Mouse (Mus musculus): ENCODE data around the gene H6pd. TPM values are rescaled to one million over a fixed set of nuclear protein-coding genes. Genes with fewer than 3 reads are reported as not detected.

The H6pd gene
- polyA plus RNA-seq, 1 experiment from 2014 or later, result 10.6 TPM

DNA sequence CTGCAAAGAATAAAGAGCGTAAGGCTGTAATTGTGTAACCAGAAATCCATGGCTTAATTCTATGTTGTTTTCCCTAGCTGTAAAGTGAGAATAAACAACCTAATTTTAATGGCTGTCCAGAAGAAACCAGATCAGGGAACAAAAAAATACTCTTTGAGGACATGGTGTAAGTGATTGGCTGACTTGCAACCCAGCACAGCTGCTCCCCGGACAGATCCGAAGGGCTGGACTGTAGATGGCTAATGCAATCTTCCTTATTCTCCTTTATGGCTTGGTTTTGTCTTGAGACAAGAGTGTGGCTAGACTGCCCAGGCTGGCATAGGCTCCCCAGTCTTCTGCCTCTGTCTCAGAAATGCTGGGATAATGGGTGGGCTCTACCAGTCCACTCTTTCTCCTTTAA lies 1.4 kb downstream of the H6pd start:
- Histone ChIP-seq H3K27me3 (replicated peaks) (no peaks in the 10 kb centered on the region), H3K9ac (peak overlapping the region; percentile 93; the same call in 1 of the 2 replicates), H3K4me3 (peak overlapping the region; percentile 76), H3K9me3 (0 out of 2 replicates have a peak, but pooled peaks cover 2% of the 10 kb centered on the region), H3K36me3 (peaks cover 8% of the 10 kb centered on the region; the same call in 1 of the 2 replicates), H3K4me1 (peaks cover 68% of the 10 kb centered on the region), H3K27ac (replicated peaks) (peak overlapping the region; percentile 97), H3K4me2 (peak overlapping the region; percentile 75)
- 79% methylated on average over 3 of the region's 3 CpGs for WGBS
- no peak for ATAC-seq (ENCODE audit: extremely low read depth, insufficient number of reproducible peaks, low FRiP score, low TSS enrichment)

DNA sequence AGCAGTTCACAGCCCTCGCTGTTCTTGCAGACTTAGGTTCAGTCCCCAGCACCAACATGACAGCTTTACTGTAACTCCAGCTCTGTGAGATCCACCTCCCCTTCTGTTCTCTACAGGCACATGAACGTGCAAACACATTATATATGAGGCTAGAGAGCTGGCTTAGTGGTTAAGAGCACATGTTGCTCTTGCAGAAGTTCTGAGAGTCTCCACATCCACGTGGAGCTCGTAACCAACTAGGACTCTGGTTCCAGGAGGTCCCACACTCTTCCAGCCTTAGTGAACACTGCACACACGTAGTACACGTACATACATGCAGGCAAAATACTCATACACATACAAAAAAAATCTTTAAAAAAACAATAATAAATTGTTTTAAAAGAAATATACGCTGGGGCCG lies 1.8 kb downstream of the H6pd start:
- Histone ChIP-seq H3K27me3 (replicated peaks) (no peaks in the 10 kb centered on the region), H3K9me3 (0 out of 2 replicates have a peak, but pooled peaks cover 2% of the 10 kb centered on the region), H3K4me3 (no peak overlapping the region), H3K36me3 (peaks cover 8% of the 10 kb centered on the region; the same call in 1 of the 2 replicates), H3K4me1 (peaks cover 68% of the 10 kb centered on the region), H3K9ac (no peak overlapping the region), H3K4me2 (peak overlapping the region; percentile 4; the same call in 1 of the 2 replicates), H3K27ac (replicated peaks) (peak overlapping the region; percentile 48; the same call in 1 of the 2 replicates)
- no peak for ATAC-seq (ENCODE audit: extremely low read depth, insufficient number of reproducible peaks, low FRiP score, low TSS enrichment)
- WGBS, result 78% methylated on average over 8 of the region's 8 CpGs

DNA sequence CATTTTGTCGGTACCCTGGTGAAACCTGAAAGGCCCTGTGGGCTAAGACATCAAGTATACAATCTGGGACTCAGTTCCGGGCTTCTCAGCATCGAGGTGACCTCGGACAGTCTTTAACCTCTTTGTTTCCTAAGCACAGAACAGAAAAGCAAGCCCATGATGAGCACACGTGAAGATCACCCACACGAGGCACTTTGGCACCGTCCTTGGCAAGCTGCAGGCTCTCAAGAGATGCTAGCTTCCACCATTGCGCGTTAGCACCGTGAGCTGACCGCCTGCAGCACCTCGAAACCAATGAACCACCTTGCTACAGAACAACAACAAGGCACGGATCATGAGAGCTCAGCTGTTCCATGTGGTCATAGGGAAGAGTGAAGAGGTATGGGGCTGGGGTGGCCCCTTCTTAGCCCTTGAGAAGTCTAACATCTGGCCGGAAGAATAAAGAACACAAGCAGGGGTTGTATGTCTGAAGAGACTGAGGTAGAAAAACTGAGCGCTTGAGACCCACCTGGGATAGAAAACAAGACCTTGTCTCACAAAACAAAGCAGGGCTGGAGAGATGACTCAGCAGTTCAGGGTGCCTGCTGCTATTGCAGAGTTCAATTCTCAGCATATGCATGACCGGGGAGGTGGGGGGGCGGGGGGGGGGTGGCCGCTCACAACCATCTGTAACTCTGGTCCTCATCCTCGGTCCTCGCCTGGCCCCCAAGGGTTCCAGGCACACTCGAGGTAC lies 2.5 kb downstream of the H6pd start:
- Histone ChIP-seq H3K36me3 (peaks cover 8% of the 10 kb centered on the region; the same call in 1 of the 2 replicates), H3K27me3 (replicated peaks) (no peaks in the 10 kb centered on the region), H3K27ac (replicated peaks) (no peak overlapping the region), H3K9me3 (0 out of 2 replicates have a peak, but pooled peaks cover 2% of the 10 kb centered on the region), H3K4me2 (no peak overlapping the region), H3K4me1 (peaks cover 71% of the 10 kb centered on the region), H3K4me3 (no peak overlapping the region), H3K9ac (no peak overlapping the region)
- 75% methylated on average over 21 of the region's 21 CpGs for WGBS
- ATAC-seq (ENCODE audit: extremely low read depth, insufficient number of reproducible peaks, low FRiP score, low TSS enrichment), result no peak

DNA sequence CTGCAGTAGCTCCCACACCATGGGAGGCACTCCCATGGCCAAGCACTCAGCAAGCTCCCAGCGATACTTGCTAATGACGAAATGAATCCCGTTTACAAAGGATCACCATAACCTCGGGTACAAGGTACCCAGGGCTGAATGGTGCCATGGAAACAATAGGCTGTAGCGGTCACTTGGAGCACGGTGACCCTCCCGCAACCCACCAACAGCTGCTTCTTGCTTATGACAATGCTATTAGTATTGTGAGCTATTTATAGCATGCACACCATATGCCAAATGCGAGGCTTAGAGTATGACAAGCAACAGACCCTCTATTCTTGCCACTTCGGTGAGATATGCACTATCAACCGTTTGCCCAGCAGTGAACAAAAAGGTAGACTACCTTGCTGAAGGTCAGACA lies 3.6 kb downstream of the H6pd start:
- H3K4me3 ChIP-seq, result no peak overlapping the region
- H3K27me3 ChIP-seq (replicated peaks), result no peaks in the 10 kb centered on the region
- 68% methylated on average over 10 of the region's 10 CpGs for WGBS
- no peak overlapping the region for H3K9ac ChIP-seq
- H3K36me3 ChIP-seq, result peaks cover 8% of the 10 kb centered on the region; the same call in 1 of the 2 replicates
- no peak overlapping the region for H3K4me2 ChIP-seq
- 0 out of 2 replicates have a peak, but pooled peaks cover 2% of the 10 kb centered on the region for H3K9me3 ChIP-seq
- no peak for ATAC-seq (ENCODE audit: extremely low read depth, insufficient number of reproducible peaks, low FRiP score, low TSS enrichment)
- peak overlapping the region; percentile 38 for H3K27ac ChIP-seq (replicated peaks)
- H3K4me1 ChIP-seq, result peaks cover 81% of the 10 kb centered on the region

DNA sequence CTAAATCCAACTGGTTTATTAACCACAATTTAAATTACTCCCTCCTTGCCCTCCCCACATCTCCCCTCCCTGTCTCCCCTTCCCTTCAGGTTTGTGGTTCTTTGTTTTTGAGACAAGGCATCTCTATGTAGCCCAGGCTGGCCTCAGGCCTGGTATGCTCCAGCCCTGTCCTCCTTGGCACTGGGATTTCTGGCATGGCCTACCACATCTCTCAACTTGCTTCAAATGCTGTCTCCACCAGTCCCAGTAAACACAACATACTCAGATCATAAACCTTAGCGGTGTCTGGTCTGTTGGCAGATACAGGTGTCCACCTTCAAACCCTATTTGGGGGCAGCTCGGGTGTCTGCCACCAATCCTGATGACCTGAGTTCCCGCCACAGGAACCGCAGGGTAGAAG lies 5.2 kb downstream of the H6pd start:
- no peak overlapping the region for H3K27ac ChIP-seq (replicated peaks)
- H3K9me3 ChIP-seq, result 0 out of 2 replicates have a peak, but pooled peaks cover 2% of the 10 kb centered on the region
- no peaks in the 10 kb centered on the region for H3K27me3 ChIP-seq (replicated peaks)
- H3K4me3 ChIP-seq, result no peak overlapping the region
- no peak overlapping the region for H3K9ac ChIP-seq
- H3K36me3 ChIP-seq, result peaks cover 8% of the 10 kb centered on the region; the same call in 1 of the 2 replicates
- peaks cover 75% of the 10 kb centered on the region for H3K4me1 ChIP-seq
- WGBS, result 77% methylated on average over 4 of the region's 4 CpGs
- ATAC-seq (ENCODE audit: extremely low read depth, insufficient number of reproducible peaks, low FRiP score, low TSS enrichment), result no peak
- no peak overlapping the region for H3K4me2 ChIP-seq

DNA sequence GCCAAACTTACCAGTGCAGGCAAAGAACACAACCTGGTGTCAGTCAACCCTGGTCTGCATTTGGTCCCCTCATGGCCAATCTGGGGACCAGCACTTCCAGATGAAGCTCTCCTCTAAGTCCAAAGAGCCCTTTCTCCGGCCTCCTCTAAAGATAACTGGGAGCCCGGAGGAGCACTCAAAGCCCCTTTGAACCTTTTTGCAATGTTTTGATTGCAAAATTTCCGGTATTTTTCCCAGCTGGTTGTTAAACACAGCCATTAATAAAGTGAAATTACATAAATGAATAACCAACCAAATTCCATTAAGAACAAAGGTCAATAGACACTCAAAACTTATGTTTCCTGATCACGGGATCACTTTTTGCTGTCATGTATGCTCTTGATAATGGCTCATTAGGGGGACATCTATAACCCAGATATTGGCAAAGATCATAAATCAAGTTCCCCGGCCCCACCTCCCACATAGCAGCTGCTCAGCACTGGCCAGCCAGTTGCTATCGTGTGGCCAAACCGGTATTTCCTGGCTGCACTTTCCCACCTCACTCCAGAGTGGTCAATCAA lies 5.7 kb downstream of the H6pd start:
- no peak overlapping the region for H3K4me2 ChIP-seq
- H3K27me3 ChIP-seq (replicated peaks), result no peaks in the 10 kb centered on the region
- H3K27ac ChIP-seq (replicated peaks), result no peak overlapping the region
- no peak overlapping the region for H3K4me3 ChIP-seq
- no peak overlapping the region for H3K9ac ChIP-seq
- ATAC-seq (ENCODE audit: extremely low read depth, insufficient number of reproducible peaks, low FRiP score, low TSS enrichment), result no peak
- 50% methylated on average over 7 of the region's 7 CpGs for WGBS
- 0 out of 2 replicates have a peak, but pooled peaks cover 2% of the 10 kb centered on the region for H3K9me3 ChIP-seq
- H3K4me1 ChIP-seq, result peaks cover 73% of the 10 kb centered on the region
- H3K36me3 ChIP-seq, result peaks cover 8% of the 10 kb centered on the region; the same call in 1 of the 2 replicates

DNA sequence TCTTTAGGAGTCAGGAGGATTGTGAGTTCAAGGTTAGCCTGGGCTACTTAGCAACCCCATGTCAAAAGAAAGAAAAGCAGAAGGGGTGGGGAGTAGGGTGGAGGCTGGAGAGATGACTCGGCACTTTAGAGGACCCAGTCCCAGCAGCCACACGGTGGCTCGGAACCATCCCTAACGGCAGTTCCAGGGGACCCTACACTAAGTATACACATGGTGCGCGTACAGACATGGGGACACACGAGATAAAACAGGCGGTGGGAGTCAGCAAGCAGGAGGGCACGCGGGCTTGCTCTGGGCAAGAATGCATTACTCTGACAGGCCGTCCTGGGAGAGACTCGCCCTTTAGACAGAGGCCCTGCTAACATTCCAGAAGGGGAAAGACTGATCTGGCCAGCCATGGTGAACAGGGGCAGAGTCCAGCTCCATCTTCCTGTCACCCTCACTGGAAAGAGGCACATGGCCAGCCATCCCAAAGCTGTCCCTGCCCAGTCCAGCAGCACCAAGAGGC lies 6.7 kb downstream of the H6pd start:
- Histone ChIP-seq H3K4me3 (no peak overlapping the region), H3K4me2 (peak overlapping the region; percentile 29), H3K9ac (peak overlapping the region; percentile 68), H3K27me3 (replicated peaks) (no peaks in the 10 kb centered on the region), H3K9me3 (0 out of 2 replicates have a peak, but pooled peaks cover 2% of the 10 kb centered on the region), H3K4me1 (peaks cover 63% of the 10 kb centered on the region), H3K27ac (replicated peaks) (peak overlapping the region; percentile 61), H3K36me3 (peaks cover 8% of the 10 kb centered on the region; the same call in 1 of the 2 replicates)
- no peak for ATAC-seq (ENCODE audit: extremely low read depth, insufficient number of reproducible peaks, low FRiP score, low TSS enrichment)
- WGBS, result 30% methylated on average over 12 of the region's 12 CpGs

DNA sequence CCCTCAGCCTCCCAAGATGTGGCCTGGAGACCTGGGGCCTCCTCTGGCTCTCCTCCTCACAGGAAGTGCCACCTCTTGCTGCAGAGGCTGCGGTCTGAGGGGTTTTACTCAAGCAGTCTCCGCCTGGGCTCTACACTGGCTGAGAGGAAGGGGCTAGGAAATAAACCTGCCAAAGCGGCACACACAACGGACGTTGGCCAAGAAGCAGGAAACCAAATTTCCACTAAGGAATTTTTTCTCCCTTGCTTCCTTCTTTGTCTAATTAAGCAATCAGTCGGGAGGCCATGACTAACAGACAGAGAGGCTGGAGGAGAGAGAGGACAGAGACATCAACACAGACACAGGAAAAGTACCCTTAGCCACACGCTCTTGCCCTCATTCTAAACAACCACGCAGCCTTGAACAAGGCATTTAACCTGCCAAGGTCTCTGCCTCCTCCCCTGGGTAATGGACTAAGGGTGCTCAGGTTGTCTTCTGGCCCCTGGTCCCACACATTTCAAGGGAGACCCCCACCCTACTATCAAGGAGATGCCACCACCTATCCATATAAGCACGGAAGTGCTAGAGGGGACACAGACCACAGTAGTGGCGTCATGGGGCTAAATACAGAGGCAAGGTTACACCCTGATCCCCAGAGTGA lies 7.5 kb downstream of the H6pd start:
- Histone ChIP-seq H3K27ac (replicated peaks) (peak overlapping the region; percentile 61; the same call in 1 of the 2 replicates), H3K4me1 (peaks cover 64% of the 10 kb centered on the region), H3K9me3 (0 out of 2 replicates have a peak, but pooled peaks cover 2% of the 10 kb centered on the region), H3K9ac (0 out of 2 replicates have a peak overlapping the region, but pooled peaks have one; percentile 68), H3K27me3 (replicated peaks) (no peaks in the 10 kb centered on the region), H3K4me2 (no peak overlapping the region), H3K4me3 (no peak overlapping the region), H3K36me3 (peaks cover 8% of the 10 kb centered on the region; the same call in 1 of the 2 replicates)
- ATAC-seq (ENCODE audit: extremely low read depth, insufficient number of reproducible peaks, low FRiP score, low TSS enrichment), result no peak
- 64% methylated on average over 10 of the region's 10 CpGs for WGBS

DNA sequence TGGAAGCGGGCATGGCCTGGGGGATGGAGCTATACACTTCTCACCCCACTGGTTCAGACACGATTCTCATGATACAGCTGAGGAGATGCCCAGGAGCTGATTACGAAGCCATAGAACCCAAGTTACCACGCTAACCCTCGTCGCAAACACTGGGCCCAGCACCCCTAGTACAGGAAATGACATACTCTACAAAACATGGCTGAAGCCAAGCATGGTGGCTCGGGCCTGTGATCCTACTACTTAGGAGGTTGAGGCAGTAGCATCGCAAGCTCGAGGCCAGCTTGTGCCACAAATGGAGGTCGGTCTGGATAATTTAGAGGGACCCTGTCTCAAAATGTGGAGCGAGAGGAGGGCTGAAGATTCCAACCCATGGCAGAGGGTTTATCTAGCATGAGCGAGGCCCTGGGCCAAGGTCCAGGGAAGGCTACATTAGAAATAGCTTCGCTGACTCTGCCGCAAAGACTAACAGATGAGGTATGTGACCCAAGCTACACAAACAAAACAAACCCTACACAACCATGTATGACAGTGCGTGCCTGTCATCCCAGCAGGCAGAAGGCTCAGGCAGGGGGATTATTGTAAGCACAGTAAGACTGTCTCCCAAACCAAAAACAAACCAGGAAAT lies 8.8 kb downstream of the H6pd start:
- Histone ChIP-seq H3K27ac (replicated peaks) (no peak overlapping the region), H3K27me3 (replicated peaks) (no peaks in the 10 kb centered on the region), H3K4me3 (no peak overlapping the region), H3K9me3 (0 out of 2 replicates have a peak, but pooled peaks cover 2% of the 10 kb centered on the region), H3K9ac (no peak overlapping the region), H3K4me2 (no peak overlapping the region), H3K4me1 (peaks cover 56% of the 10 kb centered on the region), H3K36me3 (0 out of 2 replicates have a peak, but pooled peaks cover 4% of the 10 kb centered on the region)
- ATAC-seq (ENCODE audit: extremely low read depth, insufficient number of reproducible peaks, low FRiP score, low TSS enrichment), result no peak
- WGBS, result 75% methylated on average over 15 of the region's 15 CpGs

DNA sequence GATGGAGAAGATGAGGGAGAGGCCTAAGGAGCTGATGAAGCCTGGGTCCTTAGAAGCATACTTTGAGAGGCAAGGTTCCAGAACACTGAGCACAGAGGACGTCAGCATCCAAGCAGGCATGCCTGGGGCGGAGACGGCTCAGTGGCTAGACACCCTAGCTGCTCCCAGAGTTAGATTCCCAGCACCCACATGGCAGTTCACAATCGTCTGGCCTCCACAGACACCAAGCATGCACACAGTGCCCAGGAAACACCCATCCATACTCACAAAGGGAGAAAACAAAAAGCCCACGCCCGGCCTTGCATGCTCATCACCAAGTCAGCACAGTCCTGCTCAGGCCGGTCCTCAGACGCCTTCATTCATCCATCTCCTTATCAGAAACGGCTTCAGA lies 9.3 kb downstream of the H6pd start:
- no peaks in the 10 kb centered on the region for H3K9me3 ChIP-seq
- H3K4me1 ChIP-seq, result peaks cover 53% of the 10 kb centered on the region
- H3K9ac ChIP-seq, result no peak overlapping the region
- ATAC-seq (ENCODE audit: extremely low read depth, insufficient number of reproducible peaks, low FRiP score, low TSS enrichment), result no peak
- H3K4me3 ChIP-seq, result no peak overlapping the region
- no peak overlapping the region for H3K4me2 ChIP-seq
- H3K27ac ChIP-seq (replicated peaks), result no peak overlapping the region
- WGBS, result 68% methylated on average over 9 of the region's 9 CpGs
- no peaks in the 10 kb centered on the region for H3K36me3 ChIP-seq
- no peaks in the 10 kb centered on the region for H3K27me3 ChIP-seq (replicated peaks)
